Mouse (Mus musculus): ENCODE results near the gene Gab1.

The Gab1 gene

GRCm38 (mm10) chr8:80843744-80844434, 36.4 kb downstream of the Gab1 start:
- no peak for DNase-seq (ENCODE audit: low spot score)

- no peak for DNase-seq (ENCODE audit: low spot score)
These were observed 37.8 kb downstream of the Gab1 start for GRCm38 (mm10) chr8:80842514-80842913.

GRCm38 (mm10) chr8:80840090-80840489, 40.2 kb downstream of the Gab1 start:
- DNase-seq (ENCODE audit: low spot score), result no peak

- DNase-seq (ENCODE audit: low spot score), result peak; percentile 41
These were observed 42.1 kb downstream of the Gab1 start for GRCm38 (mm10) chr8:80838199-80838598.

- DNase-seq (ENCODE audit: low spot score), result no peak
These were observed 44.9 kb downstream of the Gab1 start for GRCm38 (mm10) chr8:80835401-80835800.

GRCm38 (mm10) chr8:80834443-80834842, 45.9 kb downstream of the Gab1 start:
- no peak for DNase-seq (ENCODE audit: low spot score)

- DNase-seq (ENCODE audit: low spot score), result no peak
These were observed 47.8 kb downstream of the Gab1 start for GRCm38 (mm10) chr8:80832534-80832933.

- DNase-seq (ENCODE audit: low spot score), result no peak
These were observed 48.3 kb downstream of the Gab1 start for GRCm38 (mm10) chr8:80831876-80832524.

- DNase-seq (ENCODE audit: low spot score), result no peak
These were observed 49.4 kb downstream of the Gab1 start for GRCm38 (mm10) chr8:80830724-80831566.

GRCm38 (mm10) chr8:80830141-80830540, 50.2 kb downstream of the Gab1 start:
- no peak for DNase-seq (ENCODE audit: low spot score)

- DNase-seq (ENCODE audit: low spot score), result peak; percentile 24
These were observed 53.3 kb downstream of the Gab1 start for GRCm38 (mm10) chr8:80826996-80827395.

- DNase-seq (ENCODE audit: low spot score), result no peak
These were observed 55.2 kb downstream of the Gab1 start for GRCm38 (mm10) chr8:80825136-80825535.

- no peak for DNase-seq (ENCODE audit: low spot score)
These were observed 55.9 kb downstream of the Gab1 start for GRCm38 (mm10) chr8:80824426-80824825.

- no peak for DNase-seq (ENCODE audit: low spot score)
These were observed 57.1 kb downstream of the Gab1 start for GRCm38 (mm10) chr8:80823250-80823649.

- no peak for DNase-seq (ENCODE audit: low spot score)
These were observed 58.7 kb downstream of the Gab1 start for GRCm38 (mm10) chr8:80821367-80822225.

GRCm38 (mm10) chr8:80818978-80819377, 61.3 kb downstream of the Gab1 start:
- no peak for DNase-seq (ENCODE audit: low spot score)

GRCm38 (mm10) chr8:80817065-80817464, 63.3 kb downstream of the Gab1 start:
- DNase-seq (ENCODE audit: low spot score), result no peak

- no peak for DNase-seq (ENCODE audit: low spot score)
These were observed 65.1 kb downstream of the Gab1 start for GRCm38 (mm10) chr8:80815179-80815578.

- no peak for DNase-seq (ENCODE audit: low spot score)
These were observed 66.1 kb downstream of the Gab1 start for GRCm38 (mm10) chr8:80814087-80814791.

- no peak for DNase-seq (ENCODE audit: low spot score)
These were observed 66.9 kb downstream of the Gab1 start for GRCm38 (mm10) chr8:80813439-80813838.

- DNase-seq (ENCODE audit: low spot score), result no peak
These were observed 68.7 kb downstream of the Gab1 start for GRCm38 (mm10) chr8:80811591-80811991.

Data from ovary, adult 18-20 months (tissue).